ENCODE assay signal across 33 mouse cellular contexts in genomic region chr10:78666696-78667095, GRCm38 (mm10). TPM values are rescaled to one million over a fixed set of nuclear protein-coding genes. Genes with fewer than 3 reads are reported as not detected.
"Had no signal": no experiment of that assay in that cellular context is flagged by ENCODE, and none has a peak within 500 bp of the region (broad histone marks: within the 10 kb centered on the region; RNA-seq: fewer than 3 reads in every experiment).

No protein-coding gene starts in this region.

RNA-seq across cellular contexts. Expression of gene Olfr1357, which starts 48.8 kb away (rescaled TPM):
- total RNA-seq: common myeloid progenitor, adult 5-6 weeks; forebrain, postnatal 0 days; gastrocnemius, adult 18-20 months; gastrocnemius, adult 2 months; gastrocnemius, adult 8-10 months; gastrocnemius, postnatal 10 days; gastrocnemius, postnatal 14 days; gastrocnemius, postnatal 25 days; gastrocnemius, postnatal 36 days; gastrocnemius, postnatal 4 days; granulocyte monocyte progenitor cell, adult 5-6 weeks; heart, adult 18-20 months; heart, adult 2 months; heart, adult 8-10 months had no signal
- polyA plus RNA-seq: cortical plate, adult 2 months; embryonic facial prominence, embryonic 10.5 days; embryonic facial prominence, embryonic 11.5 days; embryonic facial prominence, embryonic 12.5 days; embryonic facial prominence, embryonic 13.5 days; erythroblast, embryonic 14.5 days; forebrain, embryonic 10.5 days; forebrain, embryonic 11.5 days; forebrain, embryonic 12.5 days; forebrain, embryonic 13.5 days; forebrain, embryonic 14.5 days; forebrain, embryonic 15.5 days; forebrain, embryonic 16.5 days; forebrain, postnatal 0 days; gonadal fat pad, adult 2 months; heart, adult 2 months; heart, embryonic 10.5 days; heart, embryonic 11.5 days; heart, embryonic 12.5 days; heart, embryonic 13.5 days had no signal

RNA-seq across cellular contexts. Expression of gene Casp14, which starts 51.4 kb away (rescaled TPM):
- total RNA-seq: common myeloid progenitor, adult 5-6 weeks; forebrain, postnatal 0 days; gastrocnemius, adult 18-20 months; gastrocnemius, adult 2 months; gastrocnemius, adult 8-10 months; gastrocnemius, postnatal 10 days; gastrocnemius, postnatal 14 days; gastrocnemius, postnatal 25 days; gastrocnemius, postnatal 36 days; gastrocnemius, postnatal 4 days; granulocyte monocyte progenitor cell, adult 5-6 weeks; heart, adult 18-20 months; heart, adult 2 months; heart, adult 8-10 months had no signal
- polyA plus RNA-seq: cortical plate, adult 2 months; embryonic facial prominence, embryonic 10.5 days; embryonic facial prominence, embryonic 12.5 days; forebrain, embryonic 10.5 days; forebrain, embryonic 11.5 days; forebrain, embryonic 12.5 days; forebrain, embryonic 13.5 days; forebrain, embryonic 14.5 days; forebrain, embryonic 15.5 days; forebrain, embryonic 16.5 days; forebrain, postnatal 0 days; frontal cortex, adult 2 months; gonadal fat pad, adult 2 months; heart, adult 2 months; heart, embryonic 10.5 days; heart, embryonic 11.5 days; heart, embryonic 12.5 days; heart, embryonic 13.5 days had no signal
